22 mouse cellular contexts compared by ENCODE assay signal in genomic region chr4:108276973-108277372, GRCm38 (mm10). TPM values are rescaled to one million over a fixed set of nuclear protein-coding genes. Genes with fewer than 3 reads are reported as not detected.
"Had no signal": no experiment of that assay in that cellular context is flagged by ENCODE, and none has a peak within 500 bp of the region (broad histone marks: within the 10 kb centered on the region; RNA-seq: fewer than 3 reads in every experiment).

No protein-coding gene starts in this region.

- ATAC-seq: inflammation-experienced regulatory T-cells, adult 6 months; intestine, postnatal 0 days; lung, postnatal 0 days had no signal

- H3K4me1 ChIP-seq: limb, embryonic 13.5 days; midbrain, embryonic 10.5 days; neural tube, embryonic 15.5 days had no signal

- H3K27ac ChIP-seq: limb, embryonic 13.5 days; liver, embryonic 14.5 days; midbrain, embryonic 10.5 days; neural tube, embryonic 15.5 days had no signal

- DNase-seq: kidney, adult 8-10 months; kidney, postnatal 25 days; lung, adult 2 months; lung, postnatal 36 days; midbrain, embryonic 14.5 days; spleen, adult 18-20 months; thymus, adult 2 months; thymus, postnatal 25 days had no signal

- H3K27me3 ChIP-seq: limb, embryonic 13.5 days; neural tube, embryonic 15.5 days had no signal

- H3K4me3 ChIP-seq: limb, embryonic 13.5 days; midbrain, embryonic 10.5 days; myocyte; neural tube, embryonic 15.5 days had no signal

- H3K9me3 ChIP-seq: limb, embryonic 13.5 days; midbrain, embryonic 10.5 days; neural tube, embryonic 15.5 days had no signal

- H3K4me2 ChIP-seq: limb, embryonic 13.5 days; neural tube, embryonic 15.5 days had no signal

- H3K9ac ChIP-seq: limb, embryonic 13.5 days; liver, embryonic 14.5 days; neural tube, embryonic 15.5 days had no signal

RNA-seq across cellular contexts. Expression of gene Zyg11a, which starts 59.1 kb away (rescaled TPM):
- total RNA-seq: layer of hippocampus, adult 18-20 months; left cerebral cortex, adult 8-10 months; left cerebral cortex, postnatal 36 days; megakaryocyte progenitor cell, adult 5-6 weeks had no signal
- polyA plus RNA-seq: inflammation-experienced regulatory T-cells, adult 6 months; lung, postnatal 0 days; midbrain, embryonic 14.5 days; myocyte; neural tube, embryonic 11.5 days; stomach, embryonic 14.5 days had no signal
